Mouse (Mus musculus): Measurements from ENCODE around the gene Gm37240. TPM values are rescaled to one million over a fixed set of nuclear protein-coding genes. Genes with fewer than 3 reads are reported as not detected.

Gm37240 gene
- polyA plus RNA-seq, 1 experiment from 2014 or later, result 0.52 TPM

DNA sequence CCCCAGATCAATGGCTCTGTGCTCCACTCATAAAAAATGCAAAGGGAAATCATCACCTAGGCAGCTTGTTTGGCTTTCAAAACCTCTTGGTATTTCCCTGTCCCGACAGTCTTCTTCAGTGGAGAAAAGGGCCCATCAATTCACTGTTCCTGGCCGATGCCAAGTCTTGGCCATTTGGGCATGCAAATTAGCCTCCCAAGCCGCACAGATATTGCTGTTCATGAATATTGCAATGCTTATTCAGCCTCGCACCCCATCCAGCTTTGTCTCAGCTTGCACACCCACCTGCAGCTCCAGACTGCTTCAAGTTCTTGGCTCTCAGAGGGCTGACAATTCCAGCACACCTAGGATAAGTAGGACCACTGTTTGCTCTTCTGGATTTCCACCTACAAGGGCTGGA lies 685.5 kb downstream of the Gm37240 start:
- WGBS, result 65% methylated on average over 4 of the region's 4 CpGs
- Histone ChIP-seq H3K9ac (ENCODE audit: low read depth, low read length) (no peak overlapping the region), H3K27ac (ENCODE audit: low read depth, low read length) (no peak overlapping the region), H3K4me1 (replicated peaks; ENCODE audit: control insufficient read depth, insufficient read depth, low read length) (no peaks in the 10 kb centered on the region), H3K9me3 (ENCODE audit: control insufficient read depth, low read length) (no peaks in the 10 kb centered on the region), H3K4me2 (replicated peaks; ENCODE audit: low read depth, low read length) (no peak overlapping the region), H3K36me3 (ENCODE audit: control insufficient read depth, insufficient read depth, low read length) (no peaks in the 10 kb centered on the region), H3K27me3 (ENCODE audit: control insufficient read depth, insufficient read depth, low read length) (no peaks in the 10 kb centered on the region), H3K4me3 (ENCODE audit: low read depth, low read length) (no peak overlapping the region)
- DNase-seq (ENCODE audit: low spot score) (no peak), ATAC-seq (ENCODE audit: low FRiP score) (no peak)

DNA sequence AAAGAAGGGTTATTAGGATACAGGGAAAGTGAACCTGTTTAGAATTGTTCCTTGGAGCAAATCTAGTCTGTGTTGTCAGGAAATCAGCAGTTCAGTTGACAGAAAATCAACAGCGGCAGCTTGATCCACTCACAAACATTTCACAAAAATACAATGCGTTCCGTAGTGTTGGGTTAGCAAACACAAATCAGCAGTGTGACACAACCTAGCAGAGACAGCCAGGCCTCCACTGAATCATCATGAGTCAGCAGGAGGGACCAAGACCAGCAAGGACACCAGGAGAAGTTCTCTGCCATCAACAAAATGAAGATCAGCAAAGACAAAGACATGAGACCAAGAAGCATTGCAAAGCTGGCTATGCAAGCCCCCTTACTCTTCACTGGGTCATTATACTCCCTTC lies 688.8 kb downstream of the Gm37240 start:
- H3K4me1 ChIP-seq (replicated peaks; ENCODE audit: control insufficient read depth, insufficient read depth, low read length), result no peaks in the 10 kb centered on the region
- DNase-seq (ENCODE audit: low spot score) (no peak), ATAC-seq (ENCODE audit: low FRiP score) (no peak)
- no peak overlapping the region for H3K27ac ChIP-seq (ENCODE audit: low read depth, low read length)
- 99% methylated on average over 3 of the region's 3 CpGs for WGBS
- no peak overlapping the region for H3K4me2 ChIP-seq (replicated peaks; ENCODE audit: low read depth, low read length)
- no peak overlapping the region for H3K4me3 ChIP-seq (ENCODE audit: low read depth, low read length)
- H3K9me3 ChIP-seq (ENCODE audit: control insufficient read depth, low read length), result no peaks in the 10 kb centered on the region
- H3K9ac ChIP-seq (ENCODE audit: low read depth, low read length), result no peak overlapping the region
- H3K36me3 ChIP-seq (ENCODE audit: control insufficient read depth, insufficient read depth, low read length), result no peaks in the 10 kb centered on the region
- H3K27me3 ChIP-seq (ENCODE audit: control insufficient read depth, insufficient read depth, low read length), result no peaks in the 10 kb centered on the region

- ATAC-seq (ENCODE audit: low FRiP score) (no peak), DNase-seq (ENCODE audit: low spot score) (no peak)
- Histone ChIP-seq H3K27me3 (ENCODE audit: control insufficient read depth, insufficient read depth, low read length) (no peaks in the 10 kb centered on the region), H3K4me2 (replicated peaks; ENCODE audit: low read depth, low read length) (no peak overlapping the region), H3K9ac (ENCODE audit: low read depth, low read length) (no peak overlapping the region), H3K27ac (ENCODE audit: low read depth, low read length) (no peak overlapping the region), H3K9me3 (ENCODE audit: control insufficient read depth, low read length) (no peaks in the 10 kb centered on the region), H3K4me3 (ENCODE audit: low read depth, low read length) (no peak overlapping the region), H3K36me3 (ENCODE audit: control insufficient read depth, insufficient read depth, low read length) (no peaks in the 10 kb centered on the region), H3K4me1 (replicated peaks; ENCODE audit: control insufficient read depth, insufficient read depth, low read length) (no peaks in the 10 kb centered on the region)
- 89% methylated on average over 6 of the region's 6 CpGs for WGBS
Observed at GRCm38 (mm10) chr3:85197148-85197547, 690.2 kb downstream of the Gm37240 start.

- Histone ChIP-seq H3K4me2 (replicated peaks; ENCODE audit: low read depth, low read length) (no peak overlapping the region), H3K36me3 (ENCODE audit: control insufficient read depth, insufficient read depth, low read length) (no peaks in the 10 kb centered on the region), H3K4me1 (replicated peaks; ENCODE audit: control insufficient read depth, insufficient read depth, low read length) (no peaks in the 10 kb centered on the region), H3K9me3 (ENCODE audit: control insufficient read depth, low read length) (no peaks in the 10 kb centered on the region), H3K27me3 (ENCODE audit: control insufficient read depth, insufficient read depth, low read length) (no peaks in the 10 kb centered on the region), H3K27ac (ENCODE audit: low read depth, low read length) (no peak overlapping the region), H3K9ac (ENCODE audit: low read depth, low read length) (no peak overlapping the region), H3K4me3 (ENCODE audit: low read depth, low read length) (no peak overlapping the region)
- DNase-seq (ENCODE audit: low spot score), result no peak
- no peak for ATAC-seq (ENCODE audit: low FRiP score)
- 83% methylated on average over 4 of the region's 4 CpGs for WGBS
Observed at GRCm38 (mm10) chr3:85196591-85196990, 690.7 kb downstream of the Gm37240 start.

- H3K4me3 ChIP-seq (ENCODE audit: low read depth, low read length), result no peak overlapping the region
- no peaks in the 10 kb centered on the region for H3K9me3 ChIP-seq (ENCODE audit: control insufficient read depth, low read length)
- H3K36me3 ChIP-seq (ENCODE audit: control insufficient read depth, insufficient read depth, low read length), result no peaks in the 10 kb centered on the region
- H3K9ac ChIP-seq (ENCODE audit: low read depth, low read length), result no peak overlapping the region
- H3K27me3 ChIP-seq (ENCODE audit: control insufficient read depth, insufficient read depth, low read length), result no peaks in the 10 kb centered on the region
- H3K4me1 ChIP-seq (replicated peaks; ENCODE audit: control insufficient read depth, insufficient read depth, low read length), result no peaks in the 10 kb centered on the region
- no peak overlapping the region for H3K27ac ChIP-seq (ENCODE audit: low read depth, low read length)
- 61% methylated on average over 8 of the region's 8 CpGs for WGBS
- no peak overlapping the region for H3K4me2 ChIP-seq (replicated peaks; ENCODE audit: low read depth, low read length)
- no peak for DNase-seq (ENCODE audit: low spot score)
- no peak for ATAC-seq (ENCODE audit: low FRiP score)
Observed at GRCm38 (mm10) chr3:85195068-85195481, 692.2 kb downstream of the Gm37240 start.

GRCm38 (mm10) chr3:85189791-85190190 lies 697.5 kb downstream of the Gm37240 start:
- H3K36me3 ChIP-seq (ENCODE audit: control insufficient read depth, insufficient read depth, low read length), result no peaks in the 10 kb centered on the region
- no peak overlapping the region for H3K4me2 ChIP-seq (replicated peaks; ENCODE audit: low read depth, low read length)
- no peak for DNase-seq (ENCODE audit: low spot score)
- no peaks in the 10 kb centered on the region for H3K9me3 ChIP-seq (ENCODE audit: control insufficient read depth, low read length)
- no peak overlapping the region for H3K27ac ChIP-seq (ENCODE audit: low read depth, low read length)
- H3K4me3 ChIP-seq (ENCODE audit: low read depth, low read length), result no peak overlapping the region
- H3K4me1 ChIP-seq (replicated peaks; ENCODE audit: control insufficient read depth, insufficient read depth, low read length), result peaks cover 5% of the 10 kb centered on the region
- no peak overlapping the region for H3K9ac ChIP-seq (ENCODE audit: low read depth, low read length)
- H3K27me3 ChIP-seq (ENCODE audit: control insufficient read depth, insufficient read depth, low read length), result no peaks in the 10 kb centered on the region
- ATAC-seq (ENCODE audit: low FRiP score), result no peak
- 77% methylated on average over 8 of the region's 8 CpGs for WGBS

DNA sequence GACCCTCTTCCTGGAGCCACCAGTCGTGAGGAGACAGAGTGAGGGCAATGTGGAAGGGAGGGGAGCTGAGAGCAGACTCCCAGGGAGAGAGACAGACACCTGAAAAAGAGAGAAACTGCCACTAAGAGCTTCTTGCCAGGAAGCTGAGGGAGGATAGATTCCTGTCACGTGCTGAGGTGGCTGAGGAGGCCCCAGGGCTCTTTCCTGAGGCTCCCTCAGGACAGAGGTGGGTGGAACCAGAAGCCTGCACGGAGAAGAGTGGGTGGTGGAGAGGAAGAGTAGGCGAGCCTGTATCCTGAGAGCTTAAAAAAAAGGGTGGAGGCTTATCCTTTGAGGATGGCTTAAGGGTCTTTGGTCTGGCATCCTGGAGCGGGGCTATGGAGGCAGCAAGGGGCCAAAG lies 699.0 kb downstream of the Gm37240 start:
- Histone ChIP-seq H3K9ac (ENCODE audit: low read depth, low read length) (no peak overlapping the region), H3K4me1 (replicated peaks; ENCODE audit: control insufficient read depth, insufficient read depth, low read length) (peaks cover 5% of the 10 kb centered on the region), H3K27me3 (ENCODE audit: control insufficient read depth, insufficient read depth, low read length) (no peaks in the 10 kb centered on the region), H3K9me3 (ENCODE audit: control insufficient read depth, low read length) (no peaks in the 10 kb centered on the region), H3K27ac (ENCODE audit: low read depth, low read length) (no peak overlapping the region), H3K4me3 (ENCODE audit: low read depth, low read length) (no peak overlapping the region), H3K4me2 (replicated peaks; ENCODE audit: low read depth, low read length) (no peak overlapping the region), H3K36me3 (ENCODE audit: control insufficient read depth, insufficient read depth, low read length) (no peaks in the 10 kb centered on the region)
- DNase-seq (ENCODE audit: low spot score) (no peak), ATAC-seq (ENCODE audit: low FRiP score) (no peak)
- WGBS, result 47% methylated on average over 5 of the region's 5 CpGs

- no peak for ATAC-seq (ENCODE audit: low FRiP score)
- 60% methylated on average over 19 of the region's 19 CpGs for whole genome bisulfite sequencing
- H3K27ac ChIP-seq (ENCODE audit: low read depth, low read length), result no peak overlapping the region
- H3K4me3 ChIP-seq (ENCODE audit: low read depth, low read length), result no peak overlapping the region
- no peak overlapping the region for H3K4me2 ChIP-seq (replicated peaks; ENCODE audit: low read depth, low read length)
- H3K9me3 ChIP-seq (ENCODE audit: control insufficient read depth, low read length), result no peaks in the 10 kb centered on the region
- H3K36me3 ChIP-seq (ENCODE audit: control insufficient read depth, insufficient read depth, low read length), result no peaks in the 10 kb centered on the region
- no peaks in the 10 kb centered on the region for H3K27me3 ChIP-seq (ENCODE audit: control insufficient read depth, insufficient read depth, low read length)
- peak; percentile 17 for DNase-seq (ENCODE audit: low spot score)
- peaks cover 5% of the 10 kb centered on the region for H3K4me1 ChIP-seq (replicated peaks; ENCODE audit: control insufficient read depth, insufficient read depth, low read length)
- H3K9ac ChIP-seq (ENCODE audit: low read depth, low read length), result no peak overlapping the region
Observed at GRCm38 (mm10) chr3:85186661-85187076, 700.6 kb downstream of the Gm37240 start.

DNA sequence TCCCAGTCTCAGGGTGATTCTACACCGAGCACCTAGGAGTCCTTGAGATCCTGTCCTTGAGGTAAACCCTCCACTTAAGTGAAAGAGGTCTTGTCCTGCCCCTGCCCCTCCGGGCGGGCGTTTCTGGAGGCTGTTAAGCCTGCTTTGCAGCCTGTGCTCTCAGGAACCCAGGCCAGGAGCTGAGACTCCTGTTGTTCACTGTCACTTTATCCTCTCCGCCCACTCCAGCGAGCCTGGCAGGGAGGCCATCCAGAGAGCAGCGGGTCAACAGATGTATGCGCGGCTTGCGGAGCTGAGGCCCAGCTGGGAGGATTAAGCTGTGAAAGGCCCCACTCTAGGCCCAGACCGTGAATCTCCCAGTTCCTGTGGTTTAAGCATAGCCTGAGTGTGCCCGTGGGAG lies 701.5 kb downstream of the Gm37240 start:
- no peak overlapping the region for H3K4me2 ChIP-seq (replicated peaks; ENCODE audit: low read depth, low read length)

More for the DNA sequence above, 701.5 kb downstream of the Gm37240 start:
- DNase-seq (ENCODE audit: low spot score) (peak; percentile 49), ATAC-seq (ENCODE audit: low FRiP score) (no peak)
- Histone ChIP-seq H3K4me3 (ENCODE audit: low read depth, low read length) (no peak overlapping the region), H3K4me1 (replicated peaks; ENCODE audit: control insufficient read depth, insufficient read depth, low read length) (peaks cover 5% of the 10 kb centered on the region), H3K27ac (ENCODE audit: low read depth, low read length) (no peak overlapping the region), H3K36me3 (ENCODE audit: control insufficient read depth, insufficient read depth, low read length) (no peaks in the 10 kb centered on the region), H3K9me3 (ENCODE audit: control insufficient read depth, low read length) (no peaks in the 10 kb centered on the region), H3K27me3 (ENCODE audit: control insufficient read depth, insufficient read depth, low read length) (no peaks in the 10 kb centered on the region), H3K9ac (ENCODE audit: low read depth, low read length) (no peak overlapping the region)
- WGBS, result 8% methylated on average over 12 of the region's 12 CpGs

Measured in hindbrain, embryonic 11.5 days (tissue).